Mouse (Mus musculus) ES-Bruce4 (cell line): ENCODE data around the gene Szrd1. TPM values are rescaled to one million over a fixed set of nuclear protein-coding genes. Genes with fewer than 3 reads are reported as not detected.

Source experiments
- H3K27ac ChIP-seq: 2 replicates; pipeline ENCODE4 v1.5.1; 2012; ENCODE audit warnings: low read length, inconsistent platforms; ENCODE audit not compliant: insufficient read depth
- H3K27me3 ChIP-seq: 2 replicates; pipeline ENCODE4 v1.6.1; 2012; ENCODE audit warnings: mild to moderate bottlenecking, low read length, inconsistent platforms; ENCODE audit not compliant: control insufficient read depth, poor library complexity, insufficient read depth, severe bottlenecking
- H3K36me3 ChIP-seq: 2 replicates; pipeline ENCODE4 v1.6.1; 2012; ENCODE audit warnings: inconsistent platforms, mild to moderate bottlenecking, low read length, moderate library complexity; ENCODE audit not compliant: control insufficient read depth, poor library complexity, insufficient read depth, severe bottlenecking
- H3K4me1 ChIP-seq: one replicate; pipeline ENCODE4 v1.8.1; 2011; ENCODE audit warnings: low read length; ENCODE audit not compliant: control insufficient read depth, insufficient read depth
- H3K4me3 ChIP-seq: 2 replicates; pipeline ENCODE4 v1.5.1; 2011; ENCODE audit warnings: low read depth, mild to moderate bottlenecking, low read length
- H3K9ac ChIP-seq: 2 replicates; pipeline ENCODE4 v1.6.1; 2012; ENCODE audit warnings: low read depth, mild to moderate bottlenecking, inconsistent platforms; ENCODE audit not compliant: poor library complexity, severe bottlenecking
- H3K9me3 ChIP-seq: replicated peaks from 2 replicates; pipeline ENCODE4 v1.6.1; 2012; ENCODE audit warnings: mild to moderate bottlenecking, low read length, inconsistent platforms; ENCODE audit not compliant: control insufficient read depth, poor library complexity, insufficient read depth, severe bottlenecking
- CTCF ChIP-seq: IDR thresholded peaks from one replicate; pipeline ENCODE4 v1.8.1; 2011; ENCODE audit warnings: low read depth, low read length
- EP300 ChIP-seq: IDR thresholded peaks from 2 replicates; pipeline ENCODE4 v1.6.1; 2011; ENCODE audit warnings: low read depth, low read length; ENCODE audit not compliant: insufficient read depth
- POLR2A ChIP-seq: IDR thresholded peaks from one replicate; pipeline ENCODE4 v1.8.1; 2011; ENCODE audit warnings: low read length; ENCODE audit not compliant: insufficient read depth
- polyA plus RNA-seq: library from polyadenylated mRNA; stranded (reverse); fragments of >200 nt; gene quantifications from 2 replicates; pipeline ENCODE4 v1.2.4, GENCODE M21; 2011; ENCODE audit warnings: low read depth; ENCODE audit not compliant: missing spikeins, insufficient read depth, insufficient read length

Szrd1 gene
- polyA plus RNA-seq, 1 experiment: 122 TPM

DNA sequence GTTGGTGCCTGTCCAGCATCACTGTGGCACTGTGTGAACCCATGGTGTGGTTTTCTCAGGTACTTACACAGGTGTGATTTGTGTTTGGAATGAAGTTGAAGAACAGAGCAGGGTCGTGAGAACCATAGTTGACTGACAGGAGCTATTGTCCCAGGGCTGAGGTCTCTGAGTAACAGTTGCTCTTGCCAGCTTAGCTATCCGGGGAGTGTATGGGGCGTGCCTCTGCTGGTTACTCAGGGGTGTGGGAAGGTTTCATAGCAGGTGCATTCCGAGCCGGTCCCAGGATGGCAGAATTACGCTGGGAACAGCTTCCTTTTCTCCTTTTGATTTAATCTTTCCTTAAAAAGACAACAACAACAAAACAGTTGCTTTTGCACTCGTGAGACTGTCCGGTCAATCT lies 41.3 kb upstream of the Szrd1 start:
- no peaks in the 10 kb centered on the region for H3K4me1 ChIP-seq
- no peak overlapping the region for H3K27ac ChIP-seq
- no peak overlapping the region for H3K9ac ChIP-seq
- no peaks in the 10 kb centered on the region for H3K27me3 ChIP-seq
- TF ChIP-seq POLR2A (no peak), EP300 (no peak), CTCF (no peak)
- no peak overlapping the region for H3K4me3 ChIP-seq
- peaks cover 10% of the 10 kb centered on the region for H3K36me3 ChIP-seq
- no peaks in the 10 kb centered on the region for H3K9me3 ChIP-seq

DNA sequence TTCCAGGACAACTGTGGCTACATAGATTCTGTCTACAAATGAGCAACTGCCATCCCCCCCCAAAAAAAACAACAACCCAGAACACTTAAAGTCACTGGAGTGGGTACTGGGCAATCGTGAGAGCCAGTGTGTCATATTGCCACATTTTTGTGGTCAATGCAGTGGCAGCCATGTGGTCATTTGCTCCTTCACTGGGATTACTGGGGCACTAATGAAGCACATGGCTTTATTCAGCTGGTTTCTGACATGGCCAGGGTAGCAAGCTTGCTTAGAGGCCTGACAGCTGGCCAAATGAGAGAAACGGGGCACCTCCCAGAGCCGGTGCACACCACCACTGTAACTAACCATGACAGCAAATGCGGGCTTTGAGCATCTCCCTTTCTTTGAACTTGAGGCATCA lies 38.9 kb upstream of the Szrd1 start:
- H3K4me1 ChIP-seq: no peaks in the 10 kb centered on the region
- H3K36me3 ChIP-seq: peaks cover 7% of the 10 kb centered on the region
- H3K9me3 ChIP-seq: no peaks in the 10 kb centered on the region
- H3K4me3 ChIP-seq: no peak overlapping the region
- no peak overlapping the region for H3K27ac ChIP-seq
- H3K27me3 ChIP-seq: no peaks in the 10 kb centered on the region
- no peak overlapping the region for H3K9ac ChIP-seq
- TF ChIP-seq EP300 (no peak), POLR2A (no peak), CTCF (no peak)

DNA sequence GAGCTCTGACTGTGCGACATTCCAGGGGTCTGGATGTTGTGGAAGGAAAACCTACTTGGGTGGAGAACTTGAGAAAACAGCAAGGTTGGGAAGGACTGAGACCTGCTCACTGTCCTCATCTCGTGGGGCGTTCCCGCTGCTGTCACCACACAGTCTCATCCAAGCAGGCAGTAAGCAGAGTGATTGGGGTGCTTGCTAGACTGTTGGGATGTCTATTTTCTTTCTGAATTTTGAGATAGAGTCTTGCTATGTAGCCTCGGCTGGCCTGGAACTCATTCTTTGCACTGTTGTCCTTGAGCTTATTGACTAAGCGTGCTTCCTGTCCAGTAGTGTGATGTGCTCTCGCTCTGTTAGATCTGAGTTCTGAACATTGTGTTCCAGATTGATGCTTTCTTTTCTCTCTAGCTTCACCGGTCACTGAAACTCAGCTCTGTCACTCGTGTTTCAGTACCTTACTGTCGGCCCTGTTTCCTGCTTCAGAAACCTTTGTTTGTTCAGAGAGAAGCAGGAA lies 36.8 kb upstream of the Szrd1 start:
- Histone ChIP-seq H3K27ac (no peak overlapping the region), H3K4me1 (no peaks in the 10 kb centered on the region), H3K4me3 (no peak overlapping the region), H3K27me3 (no peaks in the 10 kb centered on the region), H3K36me3 (peaks cover 16% of the 10 kb centered on the region), H3K9me3 (no peaks in the 10 kb centered on the region), H3K9ac (no peak overlapping the region)
- no peak for TF ChIP-seq POLR2A
- TF ChIP-seq CTCF: no peak
- no peak for TF ChIP-seq EP300

DNA sequence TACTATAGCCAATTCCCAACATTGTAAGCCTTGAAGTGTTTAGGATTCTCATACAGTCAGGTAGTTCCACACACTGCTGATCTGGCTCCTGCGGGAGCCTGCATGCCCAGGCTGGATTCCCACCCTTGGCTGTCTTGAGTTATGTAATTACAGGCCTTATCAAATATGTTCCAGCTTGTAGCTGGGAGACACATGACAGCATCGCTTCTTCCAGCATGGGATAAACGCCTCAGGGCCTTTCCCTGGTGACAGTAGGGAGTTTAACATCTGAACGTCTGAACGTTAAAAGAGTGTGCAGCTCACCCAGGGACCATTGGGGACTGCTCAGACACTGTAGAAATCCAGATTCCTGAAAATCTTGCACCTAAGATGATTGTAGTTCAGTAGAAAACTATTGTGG lies 36.2 kb upstream of the Szrd1 start:
- Histone ChIP-seq H3K4me3 (no peak overlapping the region), H3K36me3 (peaks cover 22% of the 10 kb centered on the region), H3K9ac (no peak overlapping the region), H3K27ac (no peak overlapping the region), H3K4me1 (no peaks in the 10 kb centered on the region), H3K9me3 (no peaks in the 10 kb centered on the region), H3K27me3 (no peaks in the 10 kb centered on the region)
- TF ChIP-seq POLR2A (no peak), EP300 (no peak), CTCF (no peak)

DNA sequence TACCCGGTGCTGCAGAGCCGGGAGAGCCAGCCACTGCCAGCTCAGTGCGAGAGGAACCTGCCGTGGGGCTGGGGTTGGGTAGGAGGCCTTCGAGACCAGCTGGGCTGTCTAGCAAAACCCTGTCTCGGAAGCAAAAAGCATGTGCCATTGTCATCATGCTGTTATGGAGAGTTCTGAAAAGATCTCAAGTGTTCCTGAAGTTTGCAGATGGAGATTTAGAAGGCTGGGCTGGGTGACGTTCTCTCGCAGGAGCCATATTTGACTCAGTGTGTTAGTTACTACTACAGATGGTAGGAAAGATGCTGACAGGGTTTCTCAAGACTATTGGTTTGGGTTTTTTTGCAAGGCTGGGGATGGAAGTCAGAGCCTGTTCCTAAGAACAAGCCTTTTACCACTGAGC lies 32.5 kb upstream of the Szrd1 start:
- Histone ChIP-seq H3K27ac (no peak overlapping the region), H3K9me3 (no peaks in the 10 kb centered on the region), H3K27me3 (no peaks in the 10 kb centered on the region), H3K4me1 (peaks cover 2% of the 10 kb centered on the region), H3K9ac (no peak overlapping the region), H3K4me3 (no peak overlapping the region), H3K36me3 (peaks cover 32% of the 10 kb centered on the region)
- TF ChIP-seq EP300 (no peak), POLR2A (no peak), CTCF (no peak)

DNA sequence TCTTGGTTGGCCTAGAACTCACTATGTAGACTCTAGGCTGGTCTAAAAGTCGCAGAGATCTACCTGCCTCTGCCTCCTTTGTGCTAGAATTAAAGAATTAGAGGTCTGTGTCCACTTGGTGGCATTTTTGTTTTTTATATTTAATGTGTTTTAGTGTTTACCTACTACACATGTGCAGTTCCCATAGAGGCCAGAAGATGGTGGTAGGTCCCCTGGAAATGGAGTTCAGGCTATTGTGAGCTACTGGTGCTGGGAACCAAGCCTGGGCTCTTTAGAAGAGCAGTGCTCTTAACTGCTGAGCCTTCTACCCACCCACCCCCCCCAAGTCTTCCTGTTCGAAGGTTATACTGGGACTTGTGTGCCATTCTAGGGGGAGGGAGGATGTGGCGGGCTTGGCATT lies 27.6 kb upstream of the Szrd1 start:
- no peak for TF ChIP-seq EP300
- no peak for TF ChIP-seq CTCF
- no peak for TF ChIP-seq POLR2A
- Histone ChIP-seq H3K4me3 (no peak overlapping the region), H3K27ac (peak overlapping the region; percentile 99), H3K9me3 (no peaks in the 10 kb centered on the region), H3K36me3 (peaks cover 28% of the 10 kb centered on the region), H3K4me1 (peaks cover 4% of the 10 kb centered on the region), H3K27me3 (no peaks in the 10 kb centered on the region), H3K9ac (no peak overlapping the region)
